Mouse (Mus musculus) gastrocnemius, postnatal 14 days (tissue): ENCODE measurements at regions not wholly inside any gene's neighbourhood (a gene's known extent, or its start where the extent isn't known, plus 50 kb on each side); places are given as distances from the start of the nearest gene placed in this dataset.
"Not testable (repeated sequence)": the region's sequence is repeated elsewhere in the genome, so short reads cannot be mapped to it uniquely, and the experiment has no call there.

Experiments
- DNase-seq: peaks from one replicate; pipeline ENCODE4 v3.0.0; 2021; ENCODE audit warnings: mixed read lengths
- intact Hi-C: fragments of 180-260 bp; cut with DNase I; formaldehyde crosslinking; loops from one replicate; pipeline ENCODE4 v1.15.1; 2025; ENCODE audit warnings: low total_unique reads

DNA sequence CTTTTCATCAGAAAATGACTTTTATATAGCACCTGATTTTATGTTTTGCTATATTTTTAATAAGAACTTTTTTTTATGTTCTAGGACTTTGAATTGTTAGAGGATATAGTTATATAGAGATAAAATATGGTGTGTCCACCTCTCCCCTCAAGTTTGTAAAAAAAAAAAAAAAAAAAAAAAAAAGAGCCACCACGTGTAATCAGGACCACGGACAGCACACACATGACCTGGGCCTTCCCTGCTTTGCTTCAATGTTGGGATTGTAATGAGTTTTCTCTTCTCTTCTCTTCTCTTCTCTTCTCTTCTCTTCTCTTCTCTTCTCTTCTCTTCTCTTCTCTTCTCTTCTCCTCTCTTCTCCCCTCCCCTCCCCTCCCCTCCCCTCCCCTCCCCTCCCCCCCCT, 78.5 kb downstream of the 1700010I14Rik start:
- intact Hi-C loops, DNase-seq: not testable (repeated sequence)

DNA sequence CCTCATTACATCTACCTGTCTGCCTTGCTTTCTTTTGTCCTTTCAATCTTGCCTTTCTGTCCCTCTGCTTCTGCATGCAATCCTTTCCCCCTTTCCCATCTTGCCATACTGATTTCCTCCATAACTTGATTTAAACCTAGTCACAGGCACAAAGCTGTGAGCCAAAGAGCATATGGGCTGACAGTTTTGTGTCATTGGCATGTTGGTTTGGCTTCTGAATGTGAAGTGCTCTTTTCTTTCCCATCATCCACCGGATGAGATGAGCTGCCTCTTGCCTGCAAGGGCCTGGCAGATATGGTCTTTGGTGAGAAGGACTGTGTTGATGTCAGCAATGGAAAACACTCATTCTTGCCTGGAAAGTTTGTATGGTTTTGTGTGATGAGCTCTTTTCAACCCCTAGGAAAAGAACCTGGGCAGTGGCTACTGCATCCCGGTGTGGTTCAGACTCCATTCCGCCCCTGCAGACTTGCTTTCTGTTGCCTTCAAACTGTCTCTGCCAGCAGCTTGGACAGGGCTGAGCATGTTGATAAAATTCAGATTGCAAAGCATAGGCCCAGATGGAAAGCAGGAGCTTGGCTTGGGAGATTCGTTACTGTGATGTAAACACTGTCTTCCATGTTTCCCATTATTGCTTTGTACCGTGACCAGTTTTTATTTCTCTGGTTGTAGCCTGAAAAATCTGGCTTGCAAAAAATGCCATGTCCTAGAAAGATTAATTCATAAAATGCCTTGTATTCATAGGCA, 80.9 kb downstream of the 1700010I14Rik start:
- intact Hi-C loops: no loop called here

DNA sequence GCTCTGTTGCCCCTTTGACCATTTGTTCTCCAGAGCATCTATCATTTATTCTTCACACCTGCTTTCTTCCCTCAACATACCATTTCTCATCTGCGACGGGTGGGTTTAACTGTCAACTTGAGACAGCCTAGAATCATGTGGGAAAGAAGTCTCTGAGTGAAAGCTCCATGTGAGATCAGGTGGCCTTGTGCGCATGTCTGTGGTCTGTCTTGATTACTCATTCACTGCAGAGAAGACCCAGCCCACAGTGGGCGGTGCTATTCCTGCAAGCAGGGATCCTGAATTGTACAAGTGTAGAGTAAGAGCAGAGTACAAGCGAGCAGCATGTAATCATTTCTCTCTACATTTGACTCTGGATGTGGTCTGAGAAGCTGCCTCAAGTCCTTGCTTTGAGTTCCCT, 95.5 kb downstream of the 1700010I14Rik start:
- intact Hi-C loops: no loop called here

More for the DNA sequence above, 80.9 kb downstream of the 1700010I14Rik start:
- no peak for DNase-seq

DNA sequence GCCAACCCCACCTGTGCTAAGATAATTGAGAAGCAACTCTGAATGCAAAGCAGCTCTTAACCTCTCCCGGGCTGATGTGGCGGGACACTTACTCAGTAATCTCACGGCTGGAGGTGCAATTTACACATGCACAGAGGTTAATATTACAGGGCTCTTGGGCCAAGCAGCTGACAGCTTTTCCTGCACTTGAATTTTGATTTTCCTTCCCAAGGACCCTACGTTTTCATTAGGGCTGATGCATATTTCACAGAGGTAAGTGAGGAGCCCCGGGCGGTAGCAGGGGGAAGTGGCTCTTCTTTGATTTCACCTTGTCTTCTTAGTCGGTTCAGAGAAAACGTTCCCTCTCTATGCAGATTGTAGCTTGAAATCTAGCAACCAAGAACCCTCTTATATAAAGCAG, 139.7 kb downstream of the 1700010I14Rik start:
- no peak for DNase-seq
- intact Hi-C loops: no loop called here

More for the DNA sequence above, 95.5 kb downstream of the 1700010I14Rik start:
- no peak for DNase-seq

DNA sequence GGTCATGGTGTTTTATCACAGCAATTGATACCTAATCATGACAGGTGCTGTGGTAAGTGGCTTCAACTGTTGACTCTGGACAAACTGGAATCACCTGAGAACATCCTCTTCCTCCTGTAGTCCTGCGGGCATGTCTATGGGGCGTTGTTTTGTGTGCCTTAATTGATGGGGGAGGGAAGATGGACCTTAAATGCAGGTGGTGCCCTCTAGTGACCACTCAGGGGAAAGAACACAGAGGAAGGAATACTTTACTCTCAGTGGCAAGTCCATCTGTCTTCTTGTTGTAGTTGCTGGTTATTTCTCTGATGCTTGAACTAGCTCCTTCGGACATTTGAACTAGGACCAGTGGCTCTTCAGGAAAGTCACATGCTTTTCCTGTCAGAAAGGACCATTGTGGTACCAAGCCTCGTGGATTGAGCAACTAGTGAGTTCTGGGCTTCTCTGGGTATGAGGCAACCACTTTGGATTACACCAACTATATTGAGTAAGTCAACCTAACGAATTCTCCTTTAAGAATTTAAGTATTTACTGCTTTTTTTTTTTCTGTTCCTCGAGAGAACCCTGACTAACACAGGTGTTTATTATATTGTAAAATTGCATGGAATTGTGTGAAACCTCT, 157.6 kb downstream of the 1700010I14Rik start:
- intact Hi-C loops: loop anchor here (10.0 kb wide), 1 partner anchor 111 kb away; no protein-coding TSS in a partner anchor

DNA sequence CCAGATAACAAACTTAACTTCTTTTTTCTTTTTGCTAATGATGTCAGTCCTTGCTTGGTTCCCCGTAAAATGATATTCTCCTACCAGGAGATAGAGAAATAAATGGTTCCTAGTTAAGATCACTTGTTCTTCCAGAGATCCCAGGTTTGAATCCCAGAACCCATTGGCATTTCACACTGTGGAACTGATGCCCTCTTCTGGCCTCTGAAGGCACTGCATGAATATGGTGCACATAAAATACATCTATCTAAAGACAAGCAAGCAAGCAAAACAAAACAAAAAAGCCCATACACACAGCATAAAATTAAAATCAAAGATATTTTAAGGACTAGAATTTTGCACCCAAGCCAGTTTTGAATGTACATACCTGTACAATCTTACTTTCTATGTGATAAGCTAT, 162.5 kb downstream of the 1700010I14Rik start:
- DNase-seq: no peak
- intact Hi-C loops: no loop called here

More for the DNA sequence above, 157.6 kb downstream of the 1700010I14Rik start:
- DNase-seq: no peak

DNA sequence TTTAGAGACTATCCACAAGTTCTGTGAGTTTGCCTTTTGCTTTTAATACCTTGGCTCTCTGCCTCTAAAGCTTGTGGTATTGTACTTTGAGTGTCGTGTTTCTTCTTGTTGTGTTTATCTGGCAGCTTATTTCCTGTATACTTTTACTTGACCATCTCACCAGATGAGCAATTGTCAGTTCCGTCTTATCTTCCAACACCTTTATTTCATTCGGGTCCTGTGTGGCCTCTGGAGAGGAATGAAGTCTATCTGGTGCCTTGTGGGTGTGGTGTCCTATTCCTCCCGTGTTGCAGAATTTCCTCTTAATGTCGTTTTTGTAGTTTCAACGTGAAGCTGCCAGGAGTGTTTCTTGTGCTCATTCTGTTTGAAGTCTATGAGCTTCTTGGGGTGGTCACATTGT, 174.0 kb downstream of the 1700010I14Rik start:
- no peak for DNase-seq
- intact Hi-C loops: no loop called here

DNA sequence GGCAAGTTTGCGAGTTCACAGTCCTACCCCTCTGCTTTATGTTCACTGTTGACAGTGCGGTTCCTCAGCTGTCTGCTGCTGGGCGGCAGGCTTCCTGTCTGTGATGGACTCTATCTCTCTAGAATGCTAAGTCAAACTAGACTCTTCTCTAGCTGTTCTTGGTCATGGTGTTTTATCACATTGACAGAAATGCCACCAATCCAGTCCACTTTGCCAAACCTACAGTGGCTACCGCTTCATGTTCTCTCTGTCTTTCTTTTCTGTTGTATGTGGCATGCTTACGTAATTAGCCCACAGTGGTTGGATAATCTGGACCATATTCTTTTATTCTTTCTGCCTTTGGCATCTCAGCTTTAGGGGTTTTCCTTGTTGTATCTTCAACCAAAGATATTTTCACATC, 174.5 kb downstream of the 1700010I14Rik start:
- DNase-seq: no peak
- intact Hi-C loops: no loop called here

DNA sequence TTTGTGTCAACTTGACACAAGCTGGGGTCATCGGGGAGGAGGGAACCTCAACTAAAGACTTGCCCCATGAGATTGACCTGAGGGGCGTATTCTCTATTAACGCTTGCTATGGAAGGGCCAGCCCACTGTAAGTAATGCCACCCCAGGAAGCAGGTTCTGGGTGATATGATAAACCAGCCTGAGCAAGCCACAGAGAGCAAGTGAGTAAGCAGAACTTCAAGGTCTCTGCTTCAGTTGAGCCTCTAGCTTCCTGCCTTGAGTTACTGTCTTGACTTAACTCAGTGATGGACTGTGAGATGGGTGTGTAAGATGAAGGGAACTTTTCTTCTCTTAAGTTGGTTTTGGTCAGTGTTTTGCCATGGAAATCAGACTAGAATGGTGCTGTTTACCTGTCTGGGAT, 175.2 kb downstream of the 1700010I14Rik start:
- intact Hi-C loops: no loop called here
- DNase-seq: no peak

DNA sequence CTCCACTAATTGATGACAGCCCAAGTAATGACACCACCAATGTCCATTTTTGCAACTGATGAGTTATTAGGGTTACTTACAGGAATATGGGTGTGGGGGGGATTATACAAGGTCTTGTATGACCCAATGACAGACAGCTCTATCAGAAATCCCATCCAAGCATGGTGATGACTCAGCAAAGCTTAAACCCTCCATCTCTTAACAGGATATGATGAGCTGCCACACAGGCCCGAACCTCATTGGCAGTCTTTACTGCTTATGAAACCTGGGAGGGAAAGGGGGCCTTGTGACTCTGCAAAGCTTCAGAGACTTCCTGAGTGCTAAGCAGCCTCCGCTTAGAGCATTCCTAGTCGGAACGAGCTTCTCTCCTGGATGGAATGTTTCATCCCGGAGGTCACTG, 176.4 kb downstream of the 1700010I14Rik start:
- DNase-seq: no peak
- intact Hi-C loops: no loop called here

DNA sequence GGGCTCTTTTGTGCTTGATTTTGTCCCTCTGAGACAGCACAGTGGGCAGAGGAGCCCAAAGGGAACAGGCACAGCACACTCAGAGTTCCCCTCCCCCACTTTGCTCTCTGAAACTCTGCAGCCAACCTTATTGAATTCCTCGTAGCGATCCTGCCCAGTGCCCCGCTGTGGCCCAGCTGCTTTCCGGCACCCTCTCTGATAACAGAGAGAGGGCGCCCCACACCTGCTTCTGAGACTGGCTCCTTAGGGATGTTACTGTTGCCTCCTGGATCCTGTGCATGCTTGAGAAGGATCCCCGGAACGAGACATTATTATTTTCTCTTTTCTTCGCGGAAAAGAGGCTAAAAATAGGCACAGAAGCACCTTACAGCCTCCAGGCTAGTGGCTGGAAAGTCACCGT, 179.0 kb downstream of the 1700010I14Rik start:
- intact Hi-C loops: no loop called here
- DNase-seq: peak; percentile 23

DNA sequence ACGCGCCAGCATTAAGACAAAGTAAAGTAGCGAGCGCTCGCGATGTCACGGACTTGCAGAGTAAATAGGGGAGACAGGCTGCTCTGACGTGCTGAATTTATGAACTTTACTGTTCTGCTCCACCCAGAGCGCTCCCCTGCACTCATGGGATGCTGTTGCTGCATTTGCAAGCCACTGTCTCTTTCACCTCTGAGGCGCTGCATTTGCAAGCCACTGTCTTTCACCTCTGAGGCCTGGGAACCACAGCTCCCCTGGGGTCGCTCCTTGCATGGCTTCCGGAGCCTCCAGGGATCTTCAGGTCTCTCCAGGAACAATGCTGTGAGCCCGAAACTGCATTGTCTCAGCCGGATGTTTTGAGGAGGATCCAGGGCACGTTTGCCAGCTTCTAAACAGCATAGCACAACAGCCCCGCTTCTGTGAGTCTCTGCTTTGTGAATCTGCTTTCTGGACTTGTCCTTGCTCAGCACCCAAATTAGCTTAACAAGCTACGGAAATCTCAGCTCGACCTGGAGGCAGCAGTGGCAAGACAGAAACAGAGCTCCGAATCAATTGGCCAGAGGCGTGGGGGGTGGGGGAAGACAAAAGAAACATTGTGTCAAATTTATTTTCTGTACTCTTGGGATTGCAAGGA, 179.6 kb downstream of the 1700010I14Rik start:
- intact Hi-C loops: no loop called here
- no peak for DNase-seq

DNA sequence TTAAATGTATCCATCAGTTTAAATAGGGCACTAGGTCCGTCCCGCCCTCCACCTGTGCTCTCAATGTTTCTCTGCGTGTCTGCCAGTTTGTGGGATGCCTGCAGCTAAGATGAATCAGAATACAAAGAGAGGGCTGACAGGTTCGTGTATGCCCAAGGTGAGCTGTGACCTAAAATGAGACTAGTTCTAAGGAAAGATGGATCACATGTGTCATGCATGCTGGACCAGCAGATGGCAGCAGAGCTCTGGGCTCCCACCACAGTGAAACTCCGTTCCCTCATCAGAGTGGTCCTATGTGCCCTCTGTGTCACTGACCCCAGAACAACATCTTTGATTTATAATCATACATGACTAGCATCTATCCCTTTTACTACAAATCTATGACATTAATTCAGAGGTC, 180.3 kb downstream of the 1700010I14Rik start:
- intact Hi-C loops: no loop called here
- peak; percentile 63 for DNase-seq

DNA sequence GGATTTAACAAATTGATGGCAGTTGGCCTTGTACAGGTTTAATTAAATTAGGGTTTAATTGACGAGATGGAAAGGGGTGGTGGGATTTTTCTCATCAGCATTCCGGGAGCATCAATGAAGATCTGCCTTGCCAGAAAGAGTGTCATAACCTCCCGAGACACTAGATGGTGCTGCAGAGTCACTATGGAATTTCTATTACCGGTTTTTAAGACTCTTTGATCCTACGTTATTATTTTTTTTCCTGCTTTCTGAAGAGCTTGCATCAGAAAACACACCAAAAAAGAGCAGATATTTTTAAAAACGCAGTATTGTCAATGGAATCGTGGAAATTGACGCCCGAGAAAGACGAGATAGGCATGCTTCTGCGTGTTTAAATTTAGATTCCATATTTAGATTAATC, 181.2 kb downstream of the 1700010I14Rik start:
- peak; percentile 30 for DNase-seq
- intact Hi-C loops: no loop called here

DNA sequence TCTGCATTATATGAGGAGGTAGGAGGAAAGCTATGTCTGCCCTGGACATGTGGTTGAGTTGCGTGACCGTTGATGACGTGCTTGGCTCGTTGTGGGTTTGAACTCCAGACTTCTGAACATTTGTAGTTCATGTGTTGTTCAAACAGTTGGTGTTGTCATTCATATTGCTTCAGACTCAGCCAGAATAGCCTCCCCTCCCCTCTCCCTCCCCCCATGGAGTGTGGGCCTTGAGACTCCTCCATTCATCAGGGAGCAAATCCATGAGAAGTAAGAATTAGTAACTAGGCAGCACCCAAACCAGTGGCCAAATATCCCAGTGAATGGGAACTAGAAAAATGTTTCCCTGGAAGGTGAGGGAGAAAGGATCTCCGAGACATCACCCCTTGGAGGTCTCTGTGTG, 209.0 kb downstream of the 1700010I14Rik start:
- no peak for DNase-seq
- intact Hi-C loops: no loop called here

DNA sequence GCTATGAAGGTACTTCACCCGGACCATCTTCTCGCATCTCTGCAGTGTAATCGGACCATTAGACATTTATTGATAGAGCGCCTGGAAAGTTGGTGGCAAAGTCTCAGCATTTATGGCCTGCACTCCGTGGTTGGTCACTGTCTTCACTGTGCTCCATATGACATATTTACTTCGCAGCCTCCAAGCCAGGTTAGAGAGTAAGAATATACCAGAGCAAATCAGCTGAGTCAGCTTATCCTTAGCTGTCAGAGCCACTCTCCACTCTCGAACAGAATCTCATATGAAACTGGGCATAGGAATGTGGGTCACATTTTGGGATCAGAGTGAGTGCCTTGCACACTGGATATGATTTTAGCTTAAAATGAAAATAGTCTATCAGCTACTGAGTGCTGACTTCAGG, 212.3 kb downstream of the 1700010I14Rik start:
- intact Hi-C loops: no loop called here
- no peak for DNase-seq

DNA sequence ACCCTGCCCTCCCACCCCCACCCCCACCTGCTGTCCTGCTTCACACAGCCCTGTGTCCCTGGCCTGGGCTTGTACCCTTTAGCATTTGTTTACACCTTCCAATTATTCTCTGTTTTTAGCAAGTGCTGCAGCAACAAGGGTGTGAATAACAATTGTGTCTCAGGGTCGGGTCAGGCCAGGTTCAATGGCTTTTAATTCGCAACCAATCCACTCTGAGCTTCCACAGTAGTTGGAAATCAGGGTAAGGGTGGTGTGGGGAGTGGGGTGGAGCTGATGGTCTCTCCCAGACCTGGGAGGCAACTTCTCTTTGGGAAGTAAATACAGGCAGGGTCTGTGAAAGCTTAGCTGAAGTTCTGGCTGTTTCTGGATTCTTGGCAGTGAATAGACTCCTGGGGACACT, 214.4 kb downstream of the 1700010I14Rik start:
- DNase-seq: no peak
- intact Hi-C loops: no loop called here

DNA sequence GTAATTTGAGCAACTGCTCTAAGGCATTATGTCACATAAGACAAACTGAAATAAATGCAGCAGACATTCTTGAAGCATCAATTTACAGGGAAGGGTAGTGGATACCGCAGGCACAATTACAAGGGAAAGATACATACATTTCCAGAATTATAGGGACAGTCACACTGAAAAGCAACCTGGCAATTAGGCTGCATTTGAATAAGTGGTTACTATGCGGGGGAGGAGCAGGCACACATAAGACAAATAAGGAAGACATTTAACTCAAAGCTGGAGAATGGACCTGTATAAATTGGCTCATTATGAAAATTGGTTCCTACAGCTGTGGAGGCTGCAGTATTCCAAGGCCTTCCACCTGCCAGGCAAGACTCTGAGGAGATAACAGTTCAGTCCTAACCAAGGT, 211.2 kb upstream of the Gm17728 start:
- intact Hi-C loops: no loop called here

DNA sequence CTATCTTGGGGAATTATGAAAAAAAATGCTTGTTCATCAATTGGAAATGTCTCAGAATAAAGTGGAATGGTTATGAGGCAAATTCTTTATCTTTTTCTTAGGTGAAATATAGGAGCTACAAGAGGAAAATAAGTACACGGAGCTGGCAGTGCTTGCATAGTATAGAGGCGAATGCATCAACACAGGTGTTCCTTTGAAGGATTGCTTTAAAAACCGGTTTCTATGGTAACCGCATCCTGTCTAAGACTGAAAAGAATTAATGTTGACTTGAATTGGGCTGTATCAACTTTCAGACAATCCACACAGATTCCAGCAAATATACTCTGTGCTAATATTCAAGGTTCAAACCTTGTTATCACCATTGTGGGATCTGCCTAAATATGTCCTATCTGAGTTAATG, 198.8 kb upstream of the Gm17728 start:
- intact Hi-C loops: no loop called here
- DNase-seq: no peak

More for the DNA sequence above, 211.2 kb upstream of the Gm17728 start:
- no peak for DNase-seq

DNA sequence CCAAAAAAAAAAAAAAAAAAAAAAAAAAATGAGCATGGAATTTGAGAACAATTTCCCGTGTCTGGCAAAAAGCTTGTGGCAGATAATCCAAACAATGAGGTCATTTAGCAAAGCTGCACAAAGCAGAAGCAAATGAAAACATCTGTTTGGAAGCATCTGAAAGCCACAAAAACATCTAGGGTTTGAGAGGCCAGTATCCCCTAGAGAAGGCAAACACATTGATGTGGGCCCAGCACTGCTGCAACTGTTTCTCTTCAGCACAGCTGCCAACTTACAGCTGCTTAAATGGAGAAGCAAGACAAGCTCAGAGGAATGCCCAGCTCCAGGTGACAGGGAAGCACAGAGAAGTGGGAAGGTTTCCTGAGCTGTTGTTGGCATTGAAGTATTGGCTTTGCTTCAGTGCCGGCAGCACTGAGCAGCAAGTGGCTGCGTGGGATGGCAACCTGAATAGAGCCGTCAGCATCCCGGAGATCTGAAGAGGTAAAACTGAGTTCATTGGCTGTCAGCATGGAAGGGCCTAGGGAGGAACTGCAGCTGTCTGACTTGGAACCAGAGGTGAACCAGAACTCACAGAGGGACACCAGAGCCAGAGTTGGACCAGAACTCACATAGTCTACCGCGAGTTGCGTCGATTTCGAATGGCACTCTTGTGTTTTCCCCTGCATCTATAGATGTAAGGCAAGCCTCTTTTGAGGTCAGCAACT, 193.8 kb upstream of the Gm17728 start:
- peak; percentile 29 for DNase-seq
- intact Hi-C loops: no loop called here
